Mouse (Mus musculus) embryonic facial prominence, embryonic 11.5 days (tissue): Measurements from ENCODE around the gene Ctdnep1. TPM values are rescaled to one million over a fixed set of nuclear protein-coding genes. Genes with fewer than 3 reads are reported as not detected.

ENCODE experiments used
- ATAC-seq: fragments of 200-750 bp; cut with Nextera tagmentation; replicated peaks from 2 replicates; pipeline ENCODE4 v1.8.0; 2017; ENCODE audit warnings: low read depth; ENCODE audit not compliant: insufficient number of reproducible peaks, low FRiP score, low TSS enrichment
- DNase-seq: peaks from one replicate; pipeline ENCODE4 v3.0.0-alpha.2; 2015; ENCODE audit warnings: low spot score
- H3K27ac ChIP-seq: fragments of 300-500 bp; sonication (generic); replicated peaks from 2 replicates; pipeline ENCODE4 v1.5.1; 2014; ENCODE audit warnings: mild to moderate bottlenecking, low read depth, low read length, control low read depth
- H3K27me3 ChIP-seq: fragments of 300-500 bp; sonication (generic); 2 replicates; pipeline ENCODE4 v1.6.1; 2014; ENCODE audit warnings: mild to moderate bottlenecking, low read length, moderate library complexity, mixed read lengths; ENCODE audit not compliant: control insufficient read depth, insufficient read depth
- H3K36me3 ChIP-seq: fragments of 300-500 bp; sonication (generic); replicated peaks from 2 replicates; pipeline ENCODE4 v1.6.1; 2014; ENCODE audit warnings: low read depth, mild to moderate bottlenecking, low read length, moderate library complexity, mixed read lengths; ENCODE audit not compliant: control insufficient read depth, insufficient read depth
- H3K4me1 ChIP-seq: fragments of 300-500 bp; sonication (generic); 2 replicates; pipeline ENCODE4 v1.6.1; 2014; ENCODE audit warnings: low read length, mixed read lengths; ENCODE audit not compliant: control insufficient read depth, insufficient read depth
- H3K4me2 ChIP-seq: fragments of 300-500 bp; sonication (generic); 2 replicates; pipeline ENCODE4 v1.6.1; 2014; ENCODE audit warnings: low read depth, mild to moderate bottlenecking, control low read depth, low read length, moderate library complexity
- H3K4me3 ChIP-seq: fragments of 300-500 bp; sonication (generic); 2 replicates; pipeline ENCODE4 v1.5.1; 2014; ENCODE audit warnings: low read depth, low read length, control low read depth
- H3K9ac ChIP-seq: fragments of 300-500 bp; sonication (generic); replicated peaks from 2 replicates; pipeline ENCODE4 v1.6.1; 2014; ENCODE audit warnings: mild to moderate bottlenecking, control low read depth, low read length
- H3K9me3 ChIP-seq: fragments of 300-500 bp; sonication (generic); replicated peaks from 2 replicates; pipeline ENCODE4 v1.6.1; 2016; ENCODE audit warnings: mild to moderate bottlenecking, low read length, inconsistent platforms, mixed read lengths; ENCODE audit not compliant: control insufficient read depth
- WGBS: fragments of 180-500 bp; shearing (Covaris S2); extraction: QIAGEN DNeasy Blood & Tissue Kit; methylation state at CpG from one replicate; pipeline ENCODE4 v1.1.7; 2014; 5-methylcytosine and 5-hydroxymethylcytosine counted together
- polyA plus RNA-seq: library from polyadenylated mRNA; unstranded; fragments of >200 nt; fragmentation: Nextera tagmentation; extraction: Ambion mirVana; gene quantifications from 2 replicates; pipeline ENCODE4 v1.2.1, GENCODE M21; 2014

Ctdnep1 gene
- polyA plus RNA-seq, 1 experiment from 2014 or later = 26.2 TPM

DNA sequence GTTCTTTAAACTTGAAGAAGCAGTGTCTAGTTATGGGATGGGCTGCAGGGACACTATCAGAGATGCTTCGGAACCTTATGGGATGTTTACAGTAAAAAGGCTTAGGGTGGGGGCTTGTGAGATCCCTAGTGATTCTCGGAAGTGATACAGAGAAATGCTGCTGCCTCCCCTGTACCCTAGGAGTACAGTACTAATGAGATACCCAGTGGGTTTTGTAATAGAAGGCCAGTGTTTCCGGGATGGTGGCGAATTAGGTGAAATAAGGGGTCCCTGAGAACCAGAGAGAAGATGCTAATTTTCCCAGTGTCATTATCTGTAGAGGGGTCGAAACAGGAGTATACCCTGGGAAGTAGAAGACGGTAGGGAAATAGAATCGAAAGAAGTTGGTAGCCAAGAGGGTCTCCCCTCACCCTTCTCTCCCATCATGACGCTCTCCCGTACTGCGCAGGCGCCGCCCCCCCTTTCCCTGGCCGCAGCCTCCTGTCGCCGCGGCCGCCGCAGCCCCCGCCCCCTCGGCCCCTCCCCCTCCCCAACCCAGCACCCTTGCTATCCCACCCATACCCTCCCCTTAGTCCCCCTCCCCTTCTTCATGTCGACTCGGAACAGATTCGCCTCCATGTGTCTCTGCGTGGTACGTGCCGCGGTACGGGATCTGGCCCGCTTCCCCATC is 42.7 kb downstream of the Ctdnep1 start:
- Histone ChIP-seq H3K9ac (peak overlapping the region; percentile 29; the same call in 1 of the 2 replicates), H3K4me2 (peak overlapping the region; percentile 62), H3K36me3 (no peaks in the 10 kb centered on the region), H3K9me3 (no peaks in the 10 kb centered on the region), H3K27me3 (no peaks in the 10 kb centered on the region), H3K4me1 (peaks cover 15% of the 10 kb centered on the region), H3K27ac (no peak overlapping the region), H3K4me3 (peak overlapping the region; percentile 31)
- 3% methylated on average over 26 of the region's 29 CpGs for WGBS
- DNase-seq (peak; percentile 68), ATAC-seq (no peak)

DNA sequence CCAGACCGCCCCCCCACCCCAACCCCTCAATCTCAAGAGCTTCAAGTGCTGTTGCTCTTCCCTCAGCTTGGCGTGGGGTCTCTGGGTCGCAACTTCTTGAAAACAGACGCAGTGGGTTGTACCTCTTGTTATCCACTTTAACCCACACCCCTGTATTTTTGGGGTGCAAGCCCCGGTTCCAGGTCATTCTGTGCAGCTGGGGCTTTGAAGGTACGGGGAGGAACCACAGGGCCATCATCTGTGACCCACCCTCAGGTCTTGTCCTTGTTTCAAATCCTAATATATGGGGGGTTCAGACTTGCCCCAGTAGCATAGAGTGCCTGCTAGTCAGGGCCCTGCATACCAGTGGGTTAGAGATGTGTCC is 43.2 kb downstream of the Ctdnep1 start:
- no peak for DNase-seq
- Histone ChIP-seq H3K27ac (no peak overlapping the region), H3K4me3 (peak overlapping the region; percentile 31), H3K9ac (peak overlapping the region; percentile 29; the same call in 1 of the 2 replicates), H3K27me3 (no peaks in the 10 kb centered on the region), H3K4me2 (peak overlapping the region; percentile 62), H3K36me3 (no peaks in the 10 kb centered on the region), H3K4me1 (peaks cover 15% of the 10 kb centered on the region), H3K9me3 (no peaks in the 10 kb centered on the region)
- ATAC-seq = no peak
- 17% methylated on average over 6 of the region's 6 CpGs for WGBS

DNA sequence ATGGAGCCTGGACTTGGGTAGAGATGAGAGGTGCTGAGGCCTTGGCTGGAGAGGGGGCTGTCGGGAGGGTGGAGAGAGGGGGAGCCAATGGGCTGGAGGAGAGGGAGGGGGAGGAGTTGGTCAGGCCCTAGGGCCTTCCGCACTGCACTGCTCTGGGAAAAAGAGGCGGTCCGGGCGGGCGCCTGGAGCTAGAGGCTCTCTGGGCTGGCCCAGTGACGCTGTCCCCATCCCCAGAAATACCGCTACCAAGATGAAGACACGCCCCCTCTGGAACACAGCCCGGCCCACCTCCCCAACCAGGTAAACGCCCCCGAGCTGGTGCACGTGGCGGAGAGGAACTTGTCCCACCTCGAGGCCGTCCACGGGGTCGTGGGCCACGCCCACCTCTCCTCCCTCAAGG is 45.7 kb downstream of the Ctdnep1 start:
- DNase-seq (peak; percentile 76), ATAC-seq (peak; percentile 41)
- no peak overlapping the region for H3K9ac ChIP-seq
- H3K36me3 ChIP-seq = peaks cover 8% of the 10 kb centered on the region
- peaks cover 13% of the 10 kb centered on the region for H3K4me1 ChIP-seq
- H3K9me3 ChIP-seq = no peaks in the 10 kb centered on the region
- 0 out of 2 replicates have a peak overlapping the region, but pooled peaks have one; percentile 16 for H3K27ac ChIP-seq
- H3K4me3 ChIP-seq = peak overlapping the region; percentile 7; the same call in 1 of the 2 replicates
- H3K27me3 ChIP-seq = no peaks in the 10 kb centered on the region
- peak overlapping the region; percentile 40 for H3K4me2 ChIP-seq
- 4% methylated on average over 18 of the region's 19 CpGs for WGBS

DNA sequence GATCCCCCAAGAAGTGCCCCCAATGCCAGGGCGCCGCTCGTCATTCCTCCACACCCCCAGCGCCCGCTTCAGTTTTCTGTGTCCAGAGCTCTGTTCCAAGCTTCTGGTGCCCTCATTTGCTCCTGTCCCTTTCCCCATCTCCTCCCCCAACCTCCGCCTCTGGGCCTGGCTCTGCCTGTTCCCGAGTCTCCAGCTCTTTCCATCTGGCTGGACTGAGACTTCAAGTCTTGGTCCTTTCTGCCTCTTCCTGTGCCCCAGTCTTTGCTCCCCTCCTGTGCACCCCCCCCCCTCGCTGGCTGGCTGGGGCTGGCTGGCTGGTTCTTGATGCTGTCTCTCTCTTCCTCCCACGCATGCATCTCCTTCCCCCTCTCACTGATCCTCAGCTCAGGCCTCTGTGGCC is 46.4 kb downstream of the Ctdnep1 start:
- H3K9ac ChIP-seq = peak overlapping the region; percentile 18; the same call in 1 of the 2 replicates
- H3K27me3 ChIP-seq = no peaks in the 10 kb centered on the region
- H3K4me1 ChIP-seq = peaks cover 13% of the 10 kb centered on the region
- no peak overlapping the region for H3K27ac ChIP-seq
- peak overlapping the region; percentile 40; the same call in 1 of the 2 replicates for H3K4me2 ChIP-seq
- ATAC-seq (no peak), DNase-seq (no peak)
- H3K4me3 ChIP-seq = no peak overlapping the region
- H3K36me3 ChIP-seq = peaks cover 9% of the 10 kb centered on the region
- no peaks in the 10 kb centered on the region for H3K9me3 ChIP-seq
- WGBS = 40% methylated on average over 9 of the region's 9 CpGs

DNA sequence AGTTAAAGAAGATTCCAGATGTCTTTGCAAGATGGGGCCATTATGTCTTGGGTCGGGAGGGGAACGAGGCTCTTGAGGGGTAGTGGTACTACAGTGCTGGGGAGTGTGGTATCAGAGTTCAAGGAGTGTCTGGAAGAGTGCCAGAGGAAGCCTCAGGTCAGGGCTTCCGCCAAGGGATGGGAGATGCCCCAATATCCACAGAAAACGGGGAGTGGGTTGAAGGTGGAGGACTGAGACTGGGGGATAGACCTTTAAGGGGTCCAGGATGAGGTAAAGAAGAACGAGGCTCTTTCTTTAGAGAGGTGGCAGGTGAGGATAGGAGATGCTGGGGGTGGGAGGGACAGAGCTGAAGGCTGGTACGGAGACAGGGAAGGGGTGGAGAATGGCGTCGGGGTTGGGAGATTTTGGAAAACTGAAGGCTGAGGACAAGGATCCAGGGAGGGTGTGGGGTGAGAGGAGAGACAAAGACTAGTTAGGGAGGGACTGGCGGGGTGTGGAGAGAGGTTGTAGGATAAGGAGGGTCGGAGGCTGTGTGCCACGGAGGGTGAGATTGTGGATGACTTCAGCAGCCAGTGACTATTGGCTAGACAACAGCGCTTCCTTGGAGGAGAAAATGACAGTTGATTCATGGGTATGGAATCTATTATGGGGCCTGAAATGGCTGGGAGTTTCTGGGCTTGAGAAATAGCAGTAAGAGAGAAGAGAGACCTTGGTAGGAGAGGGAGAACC is 47.6 kb downstream of the Ctdnep1 start:
- ATAC-seq = 0 out of 2 replicates have a peak, but pooled peaks have one; percentile 8
- Histone ChIP-seq H3K9me3 (no peaks in the 10 kb centered on the region), H3K27me3 (no peaks in the 10 kb centered on the region), H3K4me3 (peak overlapping the region; percentile 17), H3K4me2 (peak overlapping the region; percentile 37), H3K4me1 (peaks cover 13% of the 10 kb centered on the region), H3K27ac (peak overlapping the region; percentile 80), H3K36me3 (peaks cover 9% of the 10 kb centered on the region), H3K9ac (peak overlapping the region; percentile 29)
- 25% methylated on average over 12 of the region's 12 CpGs for WGBS
- no peak for DNase-seq

DNA sequence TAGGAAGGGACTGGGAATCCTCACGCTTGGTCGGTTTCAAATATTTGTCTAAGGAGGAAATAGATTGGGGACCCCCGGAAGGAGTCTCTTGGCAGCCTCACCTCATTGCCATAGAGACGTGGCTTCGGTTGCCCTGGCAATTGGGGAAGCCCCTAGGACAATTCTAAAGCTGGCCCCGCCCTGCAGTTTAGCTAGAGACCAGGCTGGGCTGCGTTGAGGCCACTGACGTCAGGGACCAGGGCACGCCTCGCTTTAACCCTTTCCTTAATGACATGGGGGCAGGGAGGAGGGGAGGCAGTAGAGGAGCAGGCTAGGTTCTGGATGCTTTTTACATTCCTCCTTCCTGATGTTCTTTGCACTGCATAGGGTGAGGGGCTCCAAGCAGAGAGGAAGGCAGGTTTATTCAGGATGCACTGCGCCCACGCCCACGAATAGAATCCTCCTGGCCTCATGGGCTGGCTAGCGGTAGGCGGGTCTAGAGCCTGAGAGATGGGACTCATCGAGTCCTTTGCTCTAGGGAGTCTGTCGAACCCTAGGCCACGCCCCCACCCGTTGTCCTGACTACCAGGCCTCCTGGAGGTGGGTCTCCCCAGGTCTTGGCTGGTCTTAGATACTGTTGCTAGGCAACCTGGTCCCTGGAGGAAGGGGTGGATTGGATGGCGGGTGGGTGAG is 48.3 kb downstream of the Ctdnep1 start:
- 1% methylated on average over 20 of the region's 20 CpGs for WGBS
- Histone ChIP-seq H3K9ac (peak overlapping the region; percentile 37), H3K27me3 (no peaks in the 10 kb centered on the region), H3K9me3 (no peaks in the 10 kb centered on the region), H3K4me2 (peak overlapping the region; percentile 37), H3K27ac (peak overlapping the region; percentile 80; the same call in 1 of the 2 replicates), H3K4me3 (peak overlapping the region; percentile 17), H3K36me3 (peaks cover 9% of the 10 kb centered on the region), H3K4me1 (peaks cover 13% of the 10 kb centered on the region)
- ATAC-seq (peak; percentile 92), DNase-seq (peak; percentile 97)

DNA sequence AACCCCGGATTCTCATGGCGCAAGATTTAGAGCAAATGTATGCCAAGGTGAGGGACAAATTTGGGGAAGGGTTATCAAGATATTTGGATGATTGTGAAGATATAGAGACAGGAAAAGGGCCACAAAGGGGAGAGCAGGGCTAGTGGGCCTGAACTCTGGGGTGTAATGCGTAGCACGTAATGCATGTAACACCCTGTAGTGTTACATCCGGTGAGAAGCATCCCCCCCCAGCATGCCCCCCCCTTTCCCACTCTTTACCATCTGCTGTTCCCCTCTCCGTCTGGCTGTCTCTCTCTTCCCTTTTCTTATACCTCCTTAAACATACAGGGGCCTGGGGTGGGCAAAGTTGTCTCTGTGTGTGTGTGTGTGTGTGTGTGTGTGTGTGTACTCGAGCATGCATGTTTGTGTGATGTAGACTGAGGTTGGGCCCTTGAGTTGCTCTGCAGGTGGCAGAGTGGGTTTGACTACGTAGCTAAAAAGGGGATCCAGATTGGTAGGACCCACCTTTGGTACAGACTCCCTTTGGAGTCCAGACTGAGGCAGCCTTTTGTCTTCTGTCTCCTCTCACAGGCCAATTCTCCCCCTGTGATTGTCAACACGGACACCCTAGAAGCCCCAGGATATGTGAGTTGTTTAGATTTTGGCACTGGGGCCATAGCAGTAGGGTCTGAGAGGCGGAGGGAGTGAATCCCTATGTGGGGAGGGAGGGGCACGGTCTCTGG is 49.0 kb downstream of the Ctdnep1 start:
- Histone ChIP-seq H3K36me3 (peaks cover 9% of the 10 kb centered on the region), H3K4me1 (peaks cover 13% of the 10 kb centered on the region), H3K4me2 (peak overlapping the region; percentile 37), H3K27me3 (no peaks in the 10 kb centered on the region), H3K27ac (peak overlapping the region; percentile 80; the same call in 1 of the 2 replicates), H3K9ac (peak overlapping the region; percentile 37), H3K4me3 (peak overlapping the region; percentile 17), H3K9me3 (no peaks in the 10 kb centered on the region)
- no peak for ATAC-seq
- 46% methylated on average over 11 of the region's 11 CpGs for WGBS
- DNase-seq = no peak
